Mouse (Mus musculus) liver, adult 2 months (tissue): Measurements from ENCODE around the gene Uimc1. TPM values are rescaled to one million over a fixed set of nuclear protein-coding genes. Genes with fewer than 3 reads are reported as not detected.

ENCODE experiments used
- DNase-seq: peaks from one replicate; pipeline ENCODE4 v3.0.0-alpha.2; 2011; ENCODE audit warnings: low read depth, low spot score; ENCODE audit errors: extremely low read depth
- H3K27ac ChIP-seq: fragments of 200-500 bp; replicated peaks from 2 replicates; pipeline ENCODE4 v1.5.1; 2012; ENCODE audit warnings: low read depth, mild to moderate bottlenecking, control low read depth, inconsistent platforms, low read length; ENCODE audit not compliant: insufficient read depth
- H3K27me3 ChIP-seq: fragments of 200-500 bp; 2 replicates; pipeline ENCODE4 v1.6.1; 2012; ENCODE audit warnings: mild to moderate bottlenecking, moderate library complexity, low read length, inconsistent platforms; ENCODE audit not compliant: control insufficient read depth, insufficient read depth
- H3K36me3 ChIP-seq: fragments of 200-500 bp; 2 replicates; pipeline ENCODE4 v1.6.1; 2012; ENCODE audit warnings: low read length, inconsistent platforms; ENCODE audit not compliant: control insufficient read depth, insufficient read depth
- H3K4me1 ChIP-seq: fragments of 200-500 bp; 2 replicates; pipeline ENCODE4 v1.6.1; 2011; ENCODE audit warnings: low read length; ENCODE audit not compliant: control insufficient read depth, insufficient read depth
- H3K4me3 ChIP-seq: fragments of 200-500 bp; 2 replicates; pipeline ENCODE4 v1.5.1; 2011; ENCODE audit warnings: low read depth, mild to moderate bottlenecking, control low read depth, low read length, moderate library complexity; ENCODE audit not compliant: insufficient read depth
- H3K79me2 ChIP-seq: fragments of 200-500 bp; 2 replicates; pipeline ENCODE4 v1.6.1; 2012; ENCODE audit warnings: inconsistent platforms, mild to moderate bottlenecking, low read length, moderate library complexity; ENCODE audit not compliant: control insufficient read depth, insufficient read depth
- H3K9ac ChIP-seq: fragments of 200-500 bp; 2 replicates; pipeline ENCODE4 v1.6.1; 2012; ENCODE audit warnings: low read depth, mild to moderate bottlenecking, control low read depth, inconsistent platforms, low read length
- CTCF ChIP-seq: fragments of 200-500 bp; IDR thresholded peaks from 2 replicates; pipeline ENCODE4 v1.5.1; 2011; ENCODE audit warnings: low read depth, low read length, control low read depth
- POLR2A ChIP-seq: fragments of 200-500 bp; IDR thresholded peaks from 2 replicates; pipeline ENCODE4 v1.6.1; 2011; ENCODE audit warnings: low read length, control low read depth; ENCODE audit not compliant: insufficient read depth; ENCODE audit errors: extremely low read depth
- WGBS: fragments of 180-500 bp; shearing (Covaris S2); methylation state at CpG from one replicate; pipeline ENCODE4 v1.1.7; 2018; 5-methylcytosine and 5-hydroxymethylcytosine counted together
- polyA plus RNA-seq: library from polyadenylated mRNA; depleted of rRNA; stranded (reverse); fragments of >200 nt; gene quantifications from 2 replicates; pipeline ENCODE4 v1.2.3, GENCODE M21; 2012
- total RNA-seq: library from RNA; depleted of rRNA; stranded (reverse); fragments of >200 nt; gene quantifications from 2 replicates; pipeline ENCODE4 v1.2.3, GENCODE M21; 2014

The Uimc1 gene
- total and polyA plus RNA-seq, 2 experiments: 3.7 to 12.0 TPM

DNA sequence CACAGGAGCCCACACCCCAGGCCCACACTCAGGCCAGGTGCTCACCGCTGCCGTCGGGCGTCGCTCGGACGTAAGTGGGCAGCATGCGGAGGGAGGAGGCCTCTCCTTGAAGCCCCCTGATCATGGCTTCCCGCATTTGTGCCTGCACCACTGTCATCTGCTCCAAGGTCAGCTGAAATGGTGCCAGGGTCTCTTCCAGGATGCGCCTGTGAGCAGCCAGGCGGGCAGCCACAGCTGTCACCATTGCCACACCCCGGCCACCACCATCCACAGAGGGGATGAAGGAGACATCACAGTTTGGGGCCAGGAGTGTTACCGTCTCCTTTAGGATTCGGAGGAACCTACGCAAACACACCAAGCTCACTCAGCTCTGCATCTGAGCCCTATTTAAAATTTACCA lies 89.0 kb downstream of the Uimc1 start:
- H3K27me3 ChIP-seq: no peaks in the 10 kb centered on the region
- no peaks in the 10 kb centered on the region for H3K79me2 ChIP-seq
- 88% methylated on average over 15 of the region's 15 CpGs for WGBS
- H3K4me1 ChIP-seq: no peaks in the 10 kb centered on the region
- no peak overlapping the region for H3K27ac ChIP-seq
- TF ChIP-seq CTCF (no peak), POLR2A (no peak)
- H3K4me3 ChIP-seq: no peak overlapping the region
- no peak overlapping the region for H3K9ac ChIP-seq
- no peaks in the 10 kb centered on the region for H3K36me3 ChIP-seq
- DNase-seq: no peak

DNA sequence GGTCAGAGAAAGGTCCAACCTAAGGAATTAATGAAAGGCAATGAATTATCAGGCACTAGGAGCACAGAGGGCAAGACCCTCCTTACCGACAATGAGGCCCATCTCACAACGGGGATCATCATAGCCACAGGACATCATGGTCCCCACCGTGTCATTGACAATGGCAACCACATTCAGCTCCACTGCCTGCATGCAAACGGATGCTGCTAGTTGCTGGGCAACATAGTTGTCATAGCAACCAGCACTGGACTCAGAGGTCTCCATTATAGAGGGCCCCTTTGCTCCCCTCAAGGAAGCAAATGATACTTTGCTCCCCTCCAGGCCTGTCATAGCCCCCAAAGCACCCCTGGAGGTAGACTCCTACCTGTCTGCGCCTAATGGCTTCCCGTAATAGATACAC lies 91.5 kb downstream of the Uimc1 start:
- H3K79me2 ChIP-seq: no peaks in the 10 kb centered on the region
- no peak for TF ChIP-seq POLR2A
- TF ChIP-seq CTCF: no peak
- H3K4me1 ChIP-seq: no peaks in the 10 kb centered on the region
- H3K27me3 ChIP-seq: no peaks in the 10 kb centered on the region
- H3K36me3 ChIP-seq: no peaks in the 10 kb centered on the region
- H3K27ac ChIP-seq: no peak overlapping the region
- DNase-seq: no peak
- 82% methylated on average over 6 of the region's 6 CpGs for WGBS
- no peak overlapping the region for H3K4me3 ChIP-seq
- H3K9ac ChIP-seq: no peak overlapping the region

DNA sequence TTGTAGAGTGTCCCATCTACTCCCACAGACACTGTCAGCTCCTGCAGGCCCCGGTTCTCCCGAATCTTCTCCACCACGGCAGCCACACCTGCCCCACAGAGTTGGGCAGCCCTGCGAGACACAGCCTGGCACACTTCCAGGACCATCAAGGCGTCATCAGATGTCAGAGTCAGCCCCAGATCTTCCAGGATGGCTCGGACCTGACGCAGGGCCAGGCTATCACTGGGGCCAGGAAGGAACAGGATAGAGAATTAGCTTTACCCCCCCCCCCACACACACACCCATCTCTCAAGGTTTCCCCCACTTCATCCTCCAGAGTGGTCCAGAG lies 93.7 kb downstream of the Uimc1 start:
- H3K4me3 ChIP-seq: no peak overlapping the region
- no peak overlapping the region for H3K27ac ChIP-seq
- H3K79me2 ChIP-seq: no peaks in the 10 kb centered on the region
- H3K9ac ChIP-seq: no peak overlapping the region
- TF ChIP-seq POLR2A: no peak
- no peak for TF ChIP-seq CTCF
- no peaks in the 10 kb centered on the region for H3K4me1 ChIP-seq
- 79% methylated on average over 7 of the region's 7 CpGs for WGBS
- no peak for DNase-seq
- H3K36me3 ChIP-seq: no peaks in the 10 kb centered on the region
- no peaks in the 10 kb centered on the region for H3K27me3 ChIP-seq

- Histone ChIP-seq H3K36me3 (no peaks in the 10 kb centered on the region), H3K9ac (no peak overlapping the region), H3K27ac (no peak overlapping the region), H3K4me3 (no peak overlapping the region), H3K4me1 (no peaks in the 10 kb centered on the region), H3K79me2 (no peaks in the 10 kb centered on the region), H3K27me3 (no peaks in the 10 kb centered on the region)
- DNase-seq: no peak
- 74% methylated on average over 31 of the region's 31 CpGs for WGBS
- TF ChIP-seq CTCF (no peak), POLR2A (no peak)
These were observed 94.2 kb downstream of the Uimc1 start for GRCm38 (mm10) chr13:55005691-55006414.

DNA sequence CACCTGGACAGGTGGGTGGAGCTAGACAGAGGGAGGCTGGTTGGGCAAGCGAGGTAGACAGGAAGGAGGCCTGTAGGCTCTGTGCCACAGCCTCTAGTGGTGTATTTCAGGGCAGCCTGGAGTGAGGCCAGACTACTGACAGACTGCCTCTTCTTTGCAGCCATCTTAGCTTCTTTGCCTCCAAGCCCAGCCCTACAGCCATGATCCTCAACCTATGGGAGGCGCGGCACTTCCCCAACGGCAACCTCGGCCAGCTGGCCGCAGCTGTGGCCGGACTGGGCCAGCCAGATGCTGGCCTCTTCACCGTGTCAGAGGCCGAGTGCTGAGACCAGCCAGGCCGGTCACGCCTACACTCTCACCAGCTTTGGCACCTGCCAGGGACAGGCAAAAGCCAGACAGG lies 95.5 kb downstream of the Uimc1 start:
- DNase-seq: no peak
- H3K27ac ChIP-seq: no peak overlapping the region

DNA sequence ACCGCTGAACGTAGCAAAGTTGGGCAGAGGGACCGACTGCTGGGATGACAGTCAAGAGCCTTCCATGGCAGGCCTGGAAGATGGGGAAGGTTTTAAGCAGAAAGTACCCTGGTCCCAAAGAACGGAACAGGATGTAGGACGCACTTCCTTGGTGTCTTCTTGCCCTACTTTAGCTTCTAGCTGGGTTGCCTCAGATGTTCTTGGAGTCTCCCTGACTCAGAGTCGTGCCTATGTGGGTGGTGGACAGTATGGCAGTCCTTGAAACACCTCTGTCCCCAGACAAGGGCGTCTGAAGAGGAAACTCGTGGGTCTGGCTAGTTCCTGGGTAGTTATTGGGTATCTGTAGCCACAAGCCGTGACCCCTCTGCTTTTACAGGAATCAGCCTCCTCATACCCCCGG lies 98.0 kb downstream of the Uimc1 start:
- TF ChIP-seq POLR2A (no peak), CTCF (no peak)
- no peak overlapping the region for H3K4me3 ChIP-seq
- H3K9ac ChIP-seq: no peak overlapping the region
- no peak overlapping the region for H3K27ac ChIP-seq
- no peaks in the 10 kb centered on the region for H3K4me1 ChIP-seq
- no peak for DNase-seq
- H3K27me3 ChIP-seq: no peaks in the 10 kb centered on the region
- no peaks in the 10 kb centered on the region for H3K79me2 ChIP-seq
- no peaks in the 10 kb centered on the region for H3K36me3 ChIP-seq
- WGBS: 65% methylated on average over 10 of the region's 10 CpGs

More for the DNA sequence above, 95.5 kb downstream of the Uimc1 start:
- 74% methylated on average over 11 of the region's 11 CpGs for WGBS
- Histone ChIP-seq H3K9ac (no peak overlapping the region), H3K4me1 (no peaks in the 10 kb centered on the region), H3K36me3 (no peaks in the 10 kb centered on the region), H3K79me2 (no peaks in the 10 kb centered on the region), H3K4me3 (no peak overlapping the region), H3K27me3 (no peaks in the 10 kb centered on the region)
- no peak for TF ChIP-seq POLR2A
- TF ChIP-seq CTCF: no peak
